Mouse (Mus musculus) right cerebral cortex, postnatal 25 days (tissue): Measurements from ENCODE around the gene Gm5622.
"Not testable (repeated sequence)": the region's sequence is repeated elsewhere in the genome, so short reads cannot be mapped to it uniquely, and the experiment has no call there.

Experiments used
- DNase-seq: peaks from one replicate; pipeline ENCODE4 v3.0.0; 2022

Gene Gm5622

GRCm38 (mm10) chr14:51552490-51552889 is at the start of gene Gm5622:
Gm5622 (plus strand) TSS chr14:51552790.
- DNase-seq = no peak

- no peak for DNase-seq
Measured at GRCm38 (mm10) chr14:51507416-51507815, 45.2 kb upstream of the Gm5622 start.

GRCm38 (mm10) chr14:51573963-51574362 is 21.4 kb downstream of the Gm5622 start, which contains the start of gene Gm17175:
Gm17175 (minus strand) TSS chr14:51574063.
- not testable (repeated sequence) for DNase-seq

GRCm38 (mm10) chr14:51592039-51592438 is 39.4 kb downstream of the Gm5622 start, which contains the start of gene Gm17174:
Gm17174 (minus strand) TSS chr14:51592139.
- not testable (repeated sequence) for DNase-seq

- DNase-seq = no peak
Measured at GRCm38 (mm10) chr14:51611210-51611609, 58.6 kb downstream of the Gm5622 start, which contains the start of gene Gm17078. Gm17078 (minus strand) TSS chr14:51611310.

- DNase-seq = peak; percentile 12
Measured at GRCm38 (mm10) chr14:51632426-51632825, 79.8 kb downstream of the Gm5622 start.

GRCm38 (mm10) chr14:51635566-51635965 is 83.0 kb downstream of the Gm5622 start, which contains the start of gene Gm4181:
Gm4181 (minus strand) TSS chr14:51635666.
- DNase-seq = not testable (repeated sequence)

- no peak for DNase-seq
Measured at GRCm38 (mm10) chr14:51677269-51677668, 124.7 kb downstream of the Gm5622 start.

GRCm38 (mm10) chr14:51695368-51695767 is 142.8 kb downstream of the Gm5622 start, which contains the start of gene Gm17079:
Gm17079 (minus strand) TSS chr14:51695468.
- not testable (repeated sequence) for DNase-seq
